Mouse (Mus musculus) cerebellum, adult 11-12 months (tissue): ENCODE measurements around the gene Uhrf1bp1l.
A peak's percentile ranks its signal among the peaks of the same experiment; 100 is the strongest.
"Not testable (repeated sequence)": the region's sequence is repeated elsewhere in the genome, so short reads cannot be mapped to it uniquely, and the experiment has no call there.

Source experiments
- DNase-seq: peaks from one replicate; pipeline ENCODE4 v3.0.0; 2022

The Uhrf1bp1l gene

DNA sequence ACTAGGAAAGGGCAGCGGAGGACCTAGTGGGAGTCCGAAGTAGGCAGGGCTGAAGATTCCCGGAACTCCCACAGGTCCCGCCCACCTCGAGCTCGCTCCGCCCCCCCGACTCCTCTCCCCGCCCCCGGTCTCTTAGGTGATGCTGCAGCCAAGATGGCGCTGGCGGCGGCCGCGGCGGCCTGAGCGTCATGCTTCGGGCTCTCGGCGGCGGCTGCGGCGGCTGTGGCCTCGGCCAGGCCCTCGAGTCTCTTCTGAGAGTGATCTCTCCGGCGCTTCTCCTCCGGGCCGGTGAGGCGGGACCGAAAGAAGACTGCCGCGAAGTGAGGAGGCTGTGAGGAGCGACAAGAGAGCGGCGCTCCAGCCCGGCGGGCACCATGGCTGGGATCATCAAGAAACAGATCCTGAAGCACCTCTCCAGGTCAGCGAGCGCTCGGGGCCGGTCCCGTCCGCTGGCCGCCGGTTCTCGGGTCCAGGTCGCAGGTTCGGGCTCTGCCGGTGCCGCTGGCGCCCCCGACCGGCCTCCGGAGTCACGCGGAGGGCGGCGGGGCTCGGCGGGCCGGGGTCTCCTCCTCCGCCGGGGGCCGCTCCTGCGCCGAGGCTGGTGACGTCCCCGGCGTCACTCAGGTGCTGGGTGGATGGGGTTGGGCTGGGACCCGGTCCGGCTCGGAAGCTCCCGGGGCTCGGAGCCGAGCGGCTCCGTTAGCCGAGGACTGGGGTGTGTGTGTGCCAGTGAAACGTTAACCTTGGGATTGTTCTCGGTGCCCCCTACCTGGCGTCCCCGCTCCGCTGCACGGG, at the start of gene Uhrf1bp1l:
Gene Uhrf1bp1l (plus strand): TSS at position 121 of the 795 bp plus-strand sequence.
- peak; percentile 86 for DNase-seq

DNA sequence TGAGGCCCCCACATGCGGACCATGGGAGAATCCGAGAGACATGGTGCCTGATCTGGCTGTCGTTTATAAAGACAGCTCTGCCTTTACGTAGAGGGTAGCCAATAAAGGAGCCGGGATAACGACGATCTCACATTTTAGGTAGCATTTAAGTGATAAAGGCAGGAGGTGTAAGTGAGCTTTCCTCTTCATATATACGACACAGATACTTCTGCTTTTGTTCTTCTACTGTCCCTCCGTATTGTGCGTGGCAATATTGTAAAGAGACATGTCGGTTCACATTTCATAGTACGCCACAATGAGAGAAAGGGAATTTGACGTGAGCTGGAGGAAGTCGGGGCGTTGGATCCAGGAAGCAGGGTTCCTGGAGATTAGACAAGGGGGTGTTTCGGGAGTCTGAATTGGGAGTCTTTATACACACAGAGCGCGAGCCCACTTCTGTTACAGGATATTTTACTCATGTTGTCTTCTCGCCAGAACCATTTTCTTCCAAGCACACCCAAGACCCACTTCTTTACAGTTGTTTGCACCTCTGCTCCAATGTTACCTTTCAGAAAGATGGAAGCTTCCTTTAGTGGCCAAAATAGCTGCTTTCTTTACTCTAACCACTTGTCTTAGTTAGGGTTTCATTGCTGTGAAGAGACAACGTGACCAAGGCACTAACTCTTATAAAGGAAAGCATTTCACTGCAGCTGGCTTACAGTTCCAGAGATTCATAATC, 49.4 kb upstream of the Uhrf1bp1l start:
- DNase-seq: no peak

DNA sequence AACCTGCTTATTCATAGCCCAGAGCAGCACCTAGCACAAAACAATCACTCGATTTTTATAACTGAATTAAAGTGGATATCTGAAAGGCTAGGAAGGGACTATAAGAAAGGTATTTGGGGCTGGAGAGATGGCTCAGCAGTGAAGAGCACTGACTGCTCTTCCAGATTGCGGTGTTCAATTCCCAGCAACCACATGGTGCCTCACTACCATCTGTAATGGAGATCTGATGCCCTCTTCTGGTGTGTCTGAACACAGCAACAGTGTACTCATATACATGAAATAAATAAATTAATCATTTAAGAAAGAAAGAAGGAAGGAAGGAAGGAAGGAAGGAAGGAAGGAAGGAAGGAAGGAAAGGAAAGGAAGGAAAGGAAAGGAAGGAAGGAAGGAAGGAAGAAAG, 48.5 kb upstream of the Uhrf1bp1l start:
- not testable (repeated sequence) for DNase-seq

DNA sequence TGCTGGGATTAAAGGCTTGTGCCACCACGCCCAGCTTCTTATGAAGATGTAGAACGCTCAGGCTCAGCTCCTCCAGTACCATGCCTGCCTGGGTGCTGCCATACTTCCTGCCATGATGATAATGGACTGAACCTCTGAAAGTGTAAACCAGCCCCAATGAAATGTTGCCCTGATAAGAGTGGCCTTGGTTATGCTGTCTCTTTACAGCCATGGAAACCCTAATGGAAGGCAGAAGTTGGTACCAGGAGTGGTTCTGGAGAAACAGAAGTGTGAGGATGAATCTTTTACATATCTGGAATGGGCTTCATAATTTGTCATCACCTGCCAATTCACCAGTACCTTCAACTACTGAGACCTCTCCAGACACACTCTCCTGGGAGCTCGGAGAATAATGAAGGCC, 46.8 kb upstream of the Uhrf1bp1l start:
- no peak for DNase-seq

DNA sequence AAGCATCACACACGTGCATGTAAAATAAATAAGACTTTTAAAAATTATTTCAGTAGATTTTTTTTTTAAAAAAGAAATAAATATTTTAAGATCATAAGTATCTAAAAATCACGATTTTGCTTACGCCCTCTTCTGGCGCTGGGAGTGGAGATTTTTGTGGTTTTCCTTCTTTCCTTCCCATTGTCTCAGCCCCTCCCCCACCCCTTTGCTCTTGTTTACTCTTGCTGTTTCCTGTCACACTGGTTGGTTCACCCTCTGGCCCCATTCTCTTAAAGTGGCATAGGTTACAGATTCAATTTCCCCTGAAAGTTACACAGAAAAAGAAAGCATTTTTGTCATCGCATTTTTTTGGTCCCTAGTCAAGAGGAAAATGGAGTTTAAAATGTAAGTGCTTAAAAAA, 41.7 kb upstream of the Uhrf1bp1l start:
- no peak for DNase-seq

DNA sequence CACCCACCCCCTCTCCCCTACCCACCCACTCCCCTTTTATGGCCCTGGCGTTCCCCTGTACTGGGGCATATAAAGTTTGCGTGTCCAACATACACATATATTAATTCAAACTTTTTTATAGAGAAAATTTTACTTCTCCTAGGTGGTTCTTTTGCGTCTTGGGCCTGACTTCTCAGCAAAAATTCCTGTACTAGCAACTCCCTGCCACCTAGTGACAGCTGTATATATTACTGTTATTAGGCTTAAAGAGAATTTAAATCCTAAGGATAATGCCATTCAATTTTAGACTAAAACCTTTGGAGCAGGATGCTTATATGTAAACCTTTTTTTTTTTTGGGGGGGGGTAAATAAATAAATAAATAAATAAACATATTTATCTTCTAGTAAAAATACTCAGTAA, 37.4 kb upstream of the Uhrf1bp1l start:
- no peak for DNase-seq

DNA sequence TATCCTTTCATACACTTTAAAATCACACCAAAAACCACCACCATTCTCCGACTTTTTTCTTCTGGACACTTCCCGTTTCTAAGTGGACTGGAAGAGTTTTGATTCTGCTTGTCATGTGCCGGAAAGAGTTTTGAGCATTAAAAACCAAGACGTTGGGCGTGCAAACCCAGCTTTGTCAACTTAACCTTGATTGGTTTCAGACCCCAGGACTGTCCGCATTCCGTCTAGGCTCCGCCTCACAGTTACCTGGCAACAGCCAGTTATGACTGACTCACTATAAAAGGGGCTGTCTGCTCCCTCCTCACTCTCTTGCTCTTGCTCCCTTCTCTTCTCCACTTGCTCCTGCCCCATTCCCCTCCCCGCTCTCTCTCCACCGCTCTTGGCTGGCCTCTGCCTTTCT, 36.1 kb upstream of the Uhrf1bp1l start:
- no peak for DNase-seq

DNA sequence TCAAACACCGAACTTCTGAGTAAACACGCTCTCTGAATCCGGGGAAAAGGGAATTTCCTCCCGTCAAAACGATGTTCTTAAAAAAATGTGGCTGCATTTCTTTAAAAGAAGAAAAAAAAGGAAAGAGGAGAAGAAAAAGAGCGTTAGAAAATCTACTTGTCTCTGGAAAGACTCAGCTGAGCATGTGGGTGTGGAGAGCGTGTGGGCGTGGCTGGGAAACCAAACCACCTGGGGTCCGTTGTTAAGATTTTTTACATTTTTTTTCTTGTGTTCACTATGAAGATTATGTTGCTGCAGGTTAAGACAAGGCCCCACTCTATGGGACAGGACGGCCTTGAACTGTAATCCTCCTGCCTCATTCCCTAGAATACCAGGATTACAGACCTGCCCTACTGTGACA, 29.9 kb upstream of the Uhrf1bp1l start:
- DNase-seq: no peak

DNA sequence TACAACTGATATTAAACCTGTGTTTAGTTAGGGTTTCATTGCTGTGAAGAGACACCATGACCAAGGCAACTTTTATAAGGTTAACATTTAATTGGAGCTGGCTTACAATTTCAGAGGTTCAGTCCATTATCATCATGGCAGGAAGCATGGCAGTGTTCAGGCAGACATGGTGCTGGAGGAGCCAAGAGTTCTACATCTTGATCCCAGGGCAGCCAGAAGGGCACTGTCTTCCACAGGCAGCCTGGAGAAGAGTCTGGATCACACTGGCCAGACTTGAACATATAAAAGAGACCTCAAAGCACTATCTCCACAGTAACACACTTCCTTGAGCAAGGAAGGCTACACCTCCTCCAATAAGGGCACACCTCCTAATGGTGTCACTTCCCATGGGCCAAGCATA, 24.5 kb upstream of the Uhrf1bp1l start:
- DNase-seq: no peak

DNA sequence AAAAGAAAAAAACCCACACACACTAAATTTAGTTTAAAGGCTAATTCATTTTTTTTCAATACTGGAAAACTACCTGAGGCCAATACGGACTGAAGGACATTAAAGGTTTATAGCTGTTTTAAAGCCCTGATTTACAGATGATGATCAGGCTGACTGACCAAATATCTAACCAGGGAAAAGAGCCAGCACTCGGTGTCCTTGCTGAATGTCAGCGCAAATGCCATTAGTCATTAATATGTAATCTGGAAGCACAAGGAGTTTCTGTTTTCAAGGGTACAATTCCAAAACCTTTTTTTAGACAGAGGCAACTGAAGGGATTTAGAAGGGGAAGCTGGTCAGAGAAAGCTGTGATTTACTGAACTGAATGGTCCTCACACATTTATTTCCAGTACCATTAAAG, 24.0 kb upstream of the Uhrf1bp1l start:
- DNase-seq: no peak

DNA sequence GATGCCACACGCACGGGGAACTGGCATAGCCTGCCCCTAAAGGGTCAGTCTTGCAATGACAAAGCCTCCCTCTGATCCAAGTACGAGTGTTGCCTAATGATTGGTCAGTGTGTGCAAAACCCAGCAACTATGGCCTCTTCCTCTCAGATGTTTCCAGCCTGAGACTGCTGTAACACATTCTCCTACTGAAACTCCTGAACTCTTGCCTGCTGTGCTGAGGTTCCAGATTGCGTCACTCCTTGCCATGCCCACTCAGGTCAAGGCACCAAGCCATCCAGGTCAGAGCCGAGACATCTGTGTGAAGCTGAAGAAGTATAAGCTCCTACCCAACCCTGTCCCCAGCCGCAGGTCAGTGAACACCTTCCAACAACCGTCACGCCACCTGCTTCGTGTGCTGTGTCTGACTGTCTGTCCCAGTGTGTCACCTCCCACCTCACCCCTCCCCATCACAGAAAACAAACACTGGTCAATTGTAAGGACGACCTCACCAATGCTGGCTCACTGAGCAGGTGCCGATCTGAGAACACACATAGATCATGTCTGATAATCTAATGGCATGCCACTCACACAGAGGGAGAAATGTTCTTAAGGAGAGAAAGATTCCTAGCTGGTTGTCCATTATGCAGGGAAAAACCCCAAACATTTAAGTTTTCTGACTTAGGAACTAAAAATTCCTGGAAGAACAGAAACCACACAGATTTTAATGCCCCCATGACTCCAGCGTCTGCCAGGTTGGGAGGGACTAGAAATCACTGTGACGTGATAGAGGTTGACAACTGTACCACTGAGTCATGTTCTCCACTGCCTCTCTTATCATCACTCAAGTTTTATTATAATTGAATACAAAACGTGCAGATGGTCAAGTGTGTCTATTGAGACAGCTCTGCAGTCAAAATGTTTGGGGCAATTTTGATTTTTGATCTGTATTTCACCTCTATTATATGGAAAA, 22.3 kb upstream of the Uhrf1bp1l start:
- no peak for DNase-seq

DNA sequence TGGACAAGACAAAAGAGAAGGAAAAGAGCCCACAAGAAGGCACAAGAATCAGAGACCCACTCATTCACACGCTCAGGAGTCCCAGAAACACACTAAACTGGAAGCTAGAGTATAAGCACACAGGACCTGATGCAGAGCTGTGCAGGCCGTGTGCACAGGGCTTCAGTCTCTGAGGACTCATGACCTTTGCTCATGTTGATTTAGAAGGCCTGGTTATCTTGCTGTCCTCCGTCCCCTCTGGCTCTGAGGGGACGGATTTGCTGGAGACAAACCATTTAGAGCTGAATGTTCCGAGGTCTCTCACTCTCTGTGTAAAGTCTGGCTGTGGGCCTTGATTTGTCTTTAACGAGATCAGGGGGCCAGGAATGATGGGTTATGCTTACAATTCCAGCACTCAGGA, 14.4 kb upstream of the Uhrf1bp1l start:
- DNase-seq: no peak

DNA sequence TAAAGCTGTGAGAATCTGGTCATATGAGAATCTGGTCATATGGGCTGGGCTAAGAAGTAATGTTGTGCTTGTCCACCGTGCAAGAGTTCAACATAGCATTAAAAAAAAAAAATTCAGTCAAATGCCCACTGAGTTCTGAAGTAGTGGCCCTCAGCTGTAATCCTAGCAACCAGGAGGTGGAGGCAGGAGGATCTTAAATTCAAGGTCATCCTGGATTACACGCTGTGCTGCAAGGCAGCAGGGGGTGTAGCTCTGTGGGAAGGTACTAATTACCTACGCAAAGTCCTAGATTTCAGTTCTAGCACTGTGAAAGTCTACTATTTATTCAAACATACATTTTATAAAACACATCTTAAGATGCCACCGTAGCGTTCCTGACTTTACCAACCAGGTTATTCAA, 13.4 kb upstream of the Uhrf1bp1l start:
- no peak for DNase-seq

DNA sequence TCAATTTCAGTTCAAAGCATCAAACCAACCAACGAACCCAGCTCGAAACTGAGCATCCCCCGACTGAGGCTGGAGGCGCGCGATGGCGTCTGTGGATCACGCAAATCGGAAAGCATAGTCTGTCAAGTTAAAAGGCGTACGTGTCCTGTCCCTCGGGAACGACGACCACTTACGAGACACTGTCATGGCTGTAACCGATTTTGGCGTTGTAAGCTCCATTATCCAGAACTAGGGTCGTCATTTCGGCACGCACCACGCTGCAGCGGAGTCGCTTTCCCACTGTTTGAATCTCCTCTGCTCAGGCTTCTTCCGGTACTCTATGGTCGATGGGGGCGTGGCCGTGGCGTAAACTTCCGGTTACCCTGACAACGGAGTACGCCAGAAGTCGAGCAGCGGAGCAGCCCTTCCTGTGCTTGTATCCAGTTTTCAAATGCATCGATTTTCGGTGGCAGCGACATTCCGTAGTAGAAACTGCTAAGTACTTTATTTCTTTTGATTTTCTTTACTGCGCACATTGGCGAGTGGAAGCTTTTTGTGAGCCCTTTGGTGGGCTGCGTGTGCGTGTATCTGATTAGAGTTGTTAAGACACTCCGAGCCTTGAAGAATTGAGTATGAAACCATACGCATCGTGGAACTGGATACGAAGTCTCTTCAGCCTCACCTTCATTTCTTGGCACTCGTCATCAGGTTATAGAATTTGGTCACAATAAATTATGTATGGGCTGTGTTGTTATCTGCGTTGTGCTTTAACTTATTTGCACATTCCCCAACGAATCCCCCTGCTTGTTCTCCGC, 12.6 kb upstream of the Uhrf1bp1l start, which contains the start of gene Actr6:
Gene Actr6 (minus strand): TSS at position 295 of the 794 bp plus-strand sequence.
- peak; percentile 88 for DNase-seq

DNA sequence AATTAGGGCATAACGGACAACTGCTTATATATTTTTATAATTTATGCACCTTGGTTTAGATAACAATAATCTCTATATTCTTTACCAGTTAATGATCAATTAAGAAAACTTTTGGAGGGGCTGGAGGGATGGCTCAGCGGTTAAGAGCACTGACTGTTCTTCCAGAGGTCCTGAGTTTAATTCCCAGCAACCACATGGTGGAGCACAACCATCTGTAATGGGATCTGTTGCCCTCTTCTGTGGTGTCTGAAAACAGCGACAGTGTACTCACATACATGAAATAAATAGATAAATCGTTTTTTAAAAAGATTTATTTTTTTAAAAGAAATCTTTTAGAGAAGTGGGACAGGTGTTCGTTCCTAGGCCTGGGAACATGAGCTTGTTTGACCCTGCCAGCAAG, 7.7 kb upstream of the Uhrf1bp1l start:
- DNase-seq: no peak

DNA sequence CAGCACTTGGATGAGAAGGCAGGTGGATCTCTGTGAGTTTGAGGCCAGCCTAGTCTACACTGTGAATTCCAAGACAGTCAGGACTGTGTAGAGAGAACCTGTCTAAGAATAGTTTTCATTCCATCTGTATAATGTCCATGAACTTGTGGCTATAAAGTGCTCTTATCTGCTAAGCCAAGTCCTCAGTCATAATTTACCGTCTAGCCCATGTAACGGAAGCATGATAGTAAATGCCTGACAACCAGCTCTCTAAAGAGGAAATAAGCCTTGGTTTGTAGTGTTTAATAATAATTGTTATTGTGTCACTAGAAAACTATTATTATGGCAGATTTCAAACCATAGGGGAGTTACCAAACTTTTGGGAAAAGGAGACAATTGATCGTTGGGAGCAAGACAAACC, 6.9 kb upstream of the Uhrf1bp1l start:
- DNase-seq: no peak

DNA sequence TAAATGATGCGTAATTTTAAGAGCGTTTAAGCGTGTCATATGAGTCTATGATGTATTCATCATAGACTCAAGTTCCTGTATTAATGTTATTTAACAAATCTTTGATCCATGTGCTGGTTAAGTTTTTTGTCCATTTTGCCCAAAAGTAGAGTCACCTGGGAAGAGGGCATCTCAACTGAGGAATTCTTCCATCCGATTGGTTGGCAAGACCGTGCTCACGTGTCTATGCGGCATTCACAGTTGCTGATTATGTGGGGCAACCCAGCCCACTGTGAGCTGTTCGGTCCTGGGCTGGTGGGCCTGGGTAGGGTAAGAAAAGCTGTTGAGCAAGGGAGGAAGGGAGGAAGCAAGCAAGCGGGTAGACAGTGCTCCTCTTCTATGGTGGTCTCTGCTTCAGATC, 6.4 kb upstream of the Uhrf1bp1l start:
- DNase-seq: no peak

DNA sequence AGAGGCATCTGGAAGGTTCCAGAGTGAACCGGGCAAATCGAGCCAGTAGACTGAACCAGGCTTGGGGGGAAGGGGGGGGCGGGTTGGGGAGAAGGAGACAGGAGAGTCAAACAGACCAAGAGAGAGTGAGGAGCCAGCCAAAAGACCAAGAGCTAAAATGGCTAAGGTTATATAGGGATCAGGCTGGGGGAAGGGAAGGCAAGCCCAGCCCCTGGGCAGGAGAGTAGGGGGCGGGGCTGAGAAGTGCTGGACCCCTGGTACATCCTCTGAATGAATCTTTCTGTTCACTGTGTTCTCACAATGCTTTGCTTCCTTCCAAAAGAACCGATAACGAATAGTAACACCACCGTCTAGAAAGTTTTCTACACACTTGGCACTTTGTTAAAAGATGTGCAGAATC, 5.1 kb upstream of the Uhrf1bp1l start:
- no peak for DNase-seq

DNA sequence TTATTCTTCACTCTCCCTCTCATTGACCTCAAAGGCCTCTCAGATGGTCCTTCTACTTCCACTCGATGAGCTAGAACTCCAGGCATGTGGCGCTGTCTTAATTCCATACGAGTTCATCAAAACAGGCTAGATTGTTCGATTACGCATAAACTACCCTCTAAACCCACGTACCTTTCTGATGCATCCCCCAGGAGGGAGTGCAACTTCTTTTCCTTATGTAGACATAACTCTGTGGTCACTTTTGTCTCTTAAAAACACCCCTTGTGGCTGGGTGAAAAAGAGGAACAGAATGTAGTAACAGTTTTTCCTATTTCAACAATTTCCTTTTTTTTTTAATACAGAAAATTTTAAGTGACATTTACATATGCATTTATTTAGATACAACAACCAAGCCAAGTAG, 3.8 kb upstream of the Uhrf1bp1l start:
- DNase-seq: no peak

DNA sequence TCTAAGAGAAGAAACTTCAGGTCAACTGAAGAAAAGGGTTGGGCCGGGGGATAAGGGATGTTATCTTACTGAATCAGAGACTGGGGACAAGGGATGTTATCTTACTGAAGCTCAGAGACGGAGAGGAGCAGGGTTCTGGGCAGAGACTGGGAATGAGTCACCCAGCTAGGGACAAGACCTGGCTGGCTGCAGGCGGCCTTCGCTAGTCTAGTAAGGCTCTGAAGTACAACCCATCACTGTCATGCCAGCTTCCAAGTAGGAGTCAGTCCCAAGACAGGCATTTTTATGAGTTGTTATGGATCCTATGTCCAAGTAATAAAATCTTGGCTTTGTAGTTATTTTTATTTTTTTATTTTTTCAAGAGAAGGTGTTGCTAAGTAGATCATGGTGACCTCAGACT, 1.5 kb upstream of the Uhrf1bp1l start:
- no peak for DNase-seq

DNA sequence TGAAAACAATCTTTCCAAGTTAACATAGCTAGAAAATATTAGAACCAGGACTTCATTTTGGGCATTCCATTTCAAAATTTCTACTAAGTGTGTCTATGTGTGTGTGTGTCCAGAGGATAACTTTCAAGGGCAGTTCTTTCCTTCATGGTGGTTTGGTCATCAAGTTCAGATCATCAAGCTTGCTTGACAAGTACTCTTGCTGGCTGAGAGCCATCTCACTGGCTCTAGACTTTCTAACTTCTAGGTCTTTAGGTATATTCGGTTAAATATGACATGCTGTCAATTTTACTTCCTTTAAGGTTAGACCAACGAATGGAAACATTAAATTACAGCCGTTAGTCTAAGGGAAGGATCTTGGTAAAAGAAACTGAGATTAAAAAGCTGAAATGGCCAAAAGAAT, 450 bp upstream of the Uhrf1bp1l start:
- DNase-seq: no peak

DNA sequence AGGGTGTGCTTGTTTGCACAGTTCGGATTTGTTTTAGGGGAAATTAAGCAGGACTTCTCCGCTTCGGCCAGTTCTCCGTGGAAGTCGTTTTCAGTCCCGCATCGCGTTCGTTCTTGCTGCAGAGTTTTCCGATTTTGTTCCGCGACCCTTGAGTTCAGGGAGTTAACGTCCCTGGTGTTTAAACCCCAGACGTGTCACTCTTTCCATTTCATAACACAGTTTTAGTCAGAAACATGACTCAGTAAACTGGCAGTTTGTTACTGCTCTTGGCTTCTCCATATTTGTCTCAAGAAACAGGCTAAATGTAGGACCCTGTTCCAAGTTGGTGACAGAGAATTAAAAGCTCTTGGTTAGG, 852 bp downstream of the Uhrf1bp1l start:
- DNase-seq: no peak

DNA sequence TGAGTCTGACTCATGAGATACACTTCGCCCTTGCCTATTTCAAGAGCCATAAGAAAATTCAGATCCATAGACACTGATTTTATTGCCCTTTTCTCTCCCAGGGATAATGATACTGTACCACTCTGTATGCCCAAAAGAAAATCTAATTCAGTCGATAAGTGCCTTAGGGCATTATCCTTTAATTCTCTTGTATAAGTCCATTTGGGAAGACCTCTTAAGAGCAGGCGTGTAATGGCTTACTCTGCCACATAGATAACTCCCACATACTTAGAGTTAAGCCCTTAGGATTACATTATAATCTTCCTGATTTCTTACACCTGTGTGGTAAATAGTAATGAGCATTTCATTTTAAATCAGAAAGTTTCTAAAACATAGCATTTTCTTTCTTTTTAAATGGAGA, 1.8 kb downstream of the Uhrf1bp1l start:
- no peak for DNase-seq
